Mouse (Mus musculus): ENCODE results near the gene Calm3. TPM values are rescaled to one million over a fixed set of nuclear protein-coding genes. Genes with fewer than 3 reads are reported as not detected.

Calm3 gene
- total RNA-seq, 2 experiments from 2014 or later: 2,074 to 2,160 TPM

- peak overlapping the region; percentile 96 for H3K4me3 ChIP-seq
- peak; percentile 100 for DNase-seq (ENCODE audit: low spot score in 2 of 2)
- H3K27ac ChIP-seq: peak overlapping the region; percentile 90
- peak; percentile 71 for TF ChIP-seq CTCF (conservative IDR thresholded peaks at IDR 0.05)
These were observed 49.1 kb downstream of the Calm3 start for GRCm38 (mm10) chr7:16874756-16875309.

GRCm38 (mm10) chr7:16874190-16874589 lies 49.7 kb downstream of the Calm3 start:
- peak overlapping the region; percentile 42 for H3K4me3 ChIP-seq
- peak; percentile 74 to 82 for DNase-seq (ENCODE audit: low spot score in 2 of 2)
- H3K27ac ChIP-seq: peak overlapping the region; percentile 90
- peak; percentile 94 for TF ChIP-seq CTCF (conservative IDR thresholded peaks at IDR 0.05)

GRCm38 (mm10) chr7:16873392-16873791 lies 50.5 kb downstream of the Calm3 start:
- DNase-seq (ENCODE audit: low spot score in 2 of 2): no peak
- peak; percentile 43 for TF ChIP-seq CTCF (conservative IDR thresholded peaks at IDR 0.05)
- H3K4me3 ChIP-seq: no peak overlapping the region
- peak overlapping the region; percentile 90; the same call in 1 of the 2 replicates for H3K27ac ChIP-seq

- TF ChIP-seq CTCF (conservative IDR thresholded peaks at IDR 0.05): no peak
- no peak for DNase-seq (ENCODE audit: low spot score in 2 of 2)
- Histone ChIP-seq H3K4me3 (no peak overlapping the region), H3K27ac (no peak overlapping the region)
These were observed 51.4 kb downstream of the Calm3 start for GRCm38 (mm10) chr7:16872478-16872877.

- Histone ChIP-seq H3K4me3 (no peak overlapping the region), H3K27ac (no peak overlapping the region)
- no peak for TF ChIP-seq CTCF (conservative IDR thresholded peaks at IDR 0.05)
- no peak for DNase-seq (ENCODE audit: low spot score in 2 of 2)
These were observed 52.3 kb downstream of the Calm3 start for GRCm38 (mm10) chr7:16871600-16871999.

GRCm38 (mm10) chr7:16869497-16869896 lies 54.4 kb downstream of the Calm3 start:
- no peak for TF ChIP-seq CTCF (conservative IDR thresholded peaks at IDR 0.05)
- Histone ChIP-seq H3K27ac (peak overlapping the region; percentile 97), H3K4me3 (peak overlapping the region; percentile 70)
- DNase-seq (ENCODE audit: low spot score in 2 of 2): peak; percentile 93 to 99

- no peak for DNase-seq (ENCODE audit: low spot score in 2 of 2)
These were observed 56.4 kb downstream of the Calm3 start for GRCm38 (mm10) chr7:16867488-16867887.

More at GRCm38 (mm10) chr7:16867488-16867887, 56.4 kb downstream of the Calm3 start:
- no peak for TF ChIP-seq CTCF (conservative IDR thresholded peaks at IDR 0.05)
- H3K27ac ChIP-seq: no peak overlapping the region
- no peak overlapping the region for H3K4me3 ChIP-seq

Other genes starting within 250 kb of the Calm3 start
- not detected for gene Ceacam15, start 248.4 kb downstream of the Calm3 start, total RNA-seq (2021)
- not detected for gene Ceacam9, start 202.2 kb downstream of the Calm3 start, total RNA-seq (2021)
- gene Ap2s1, start 185.7 kb downstream of the Calm3 start, total RNA-seq (2021): 100 to 1,000 TPM; 237 to 271 TPM
- gene Slc1a5, start 142.8 kb downstream of the Calm3 start, total RNA-seq (2021): 1 to 10 TPM; 3.5 to 4.7 TPM
- 100 to 1,000 TPM; 286 to 314 TPM for gene Strn4, start 108.2 kb downstream of the Calm3 start, total RNA-seq (2021)
- gene Fkrp, start 107.4 kb downstream of the Calm3 start, total RNA-seq (2021): 10 to 100 TPM; 46.7 to 49.5 TPM
- gene Prkd2, start 81.2 kb downstream of the Calm3 start, total RNA-seq (2021): 1 to 10 TPM; 6.5 to 7.3 TPM
- 100 to 1,000 TPM; 154 to 156 TPM for gene Dact3, start 48.8 kb downstream of the Calm3 start, total RNA-seq (2021)
- 1 to 10 TPM; 1.9 to 4.0 TPM for gene Gng8, start 32.3 kb downstream of the Calm3 start, total RNA-seq (2021)
- under 1 TPM; 0.10 to 0.20 TPM for gene Ptgir, start 17.6 kb downstream of the Calm3 start, total RNA-seq (2021)
- gene Pnmal2, start 20.6 kb upstream of the Calm3 start, total RNA-seq (2021): 100 to 1,000 TPM; 348 to 373 TPM
- 100 to 1,000 TPM; 103 to 121 TPM for gene Pnmal1, start 35.6 kb upstream of the Calm3 start, total RNA-seq (2021)
- 10 to 100 TPM; 52.3 to 55.5 TPM for gene Gm42372, start 59.0 kb upstream of the Calm3 start, total RNA-seq (2021)
- 1 to 10 TPM; 1.8 to 2.2 TPM for gene Ccdc8, start 68.6 kb upstream of the Calm3 start, total RNA-seq (2021)
- gene Ppp5c, start 103.8 kb upstream of the Calm3 start, total RNA-seq (2021): 100 to 1,000 TPM; 148 to 155 TPM
- gene Hif3a, start 138.3 kb upstream of the Calm3 start, total RNA-seq (2021): 10 to 100 TPM; 16.0 to 16.6 TPM
- 1 to 10 TPM; 3.5 to 4.1 TPM for gene Psg16, start 149.9 kb upstream of the Calm3 start, total RNA-seq (2021)
- gene Ceacam3, start 226.2 kb upstream of the Calm3 start, total RNA-seq (2021): not detected